Mouse (Mus musculus) CH12.LX (cell line): Measurements from ENCODE around the gene Pacs1.

ENCODE experiments used
- CTCF ChIP-seq, 2 experiments: IDR thresholded peaks in 1 of 2; conservative IDR thresholded peaks in 1 of 2; 2 replicates each; pipeline ENCODE4 v1.5.1; 2011 to 2012; ENCODE audit warnings: low read depth in 2 of 2, low read length in 2 of 2, improper control_type of control experiment in 1 of 2, inconsistent platforms in 1 of 2, mild to moderate bottlenecking in 1 of 2, moderate library complexity in 1 of 2
- ELF1 ChIP-seq: IDR thresholded peaks from 2 replicates; pipeline ENCODE4 v1.6.1; 2014; ENCODE audit warnings: low read depth, mild to moderate bottlenecking, inconsistent platforms, low read length, improper control_type of control experiment
- MYC ChIP-seq: IDR thresholded peaks from 2 replicates; pipeline ENCODE4 v1.6.1; 2011; ENCODE audit warnings: low read depth, mild to moderate bottlenecking, improper control_type of control experiment, low read length
- POLR2A ChIP-seq: IDR thresholded peaks from 2 replicates; pipeline ENCODE4 v1.6.1; 2011; ENCODE audit warnings: low read depth, mild to moderate bottlenecking, improper control_type of control experiment, low read length
- POLR2AphosphoS2 ChIP-seq: IDR thresholded peaks from 2 replicates; pipeline ENCODE4 v1.6.1; 2011; ENCODE audit warnings: low read depth, low read length, improper control_type of control experiment
- ZMIZ1 ChIP-seq: IDR thresholded peaks from 2 replicates; pipeline ENCODE4 v1.6.1; 2012; ENCODE audit warnings: low read depth, mild to moderate bottlenecking, inconsistent platforms, low read length, improper control_type of control experiment

DNA sequence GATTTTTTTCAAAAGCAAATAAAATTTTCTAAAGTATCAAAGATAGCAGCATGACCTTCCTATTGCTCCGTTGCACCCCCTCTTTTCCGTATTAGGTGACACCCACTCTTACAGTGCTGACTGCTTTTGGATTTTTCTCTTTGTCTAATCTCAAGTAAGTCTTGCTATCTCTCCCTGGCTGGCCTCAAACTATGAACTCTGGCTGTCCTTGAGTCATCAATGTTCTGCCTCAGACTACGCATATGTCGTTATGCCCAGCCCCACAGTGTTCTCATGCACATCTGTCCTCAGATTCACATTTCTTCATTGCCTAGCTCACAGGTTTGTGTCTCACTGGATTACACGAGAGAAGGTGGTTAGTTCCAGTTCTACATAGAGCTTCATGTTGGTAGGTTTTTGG lies 3.5 kb downstream of the Pacs1 start:
- TF ChIP-seq ELF1 (no peak), CTCF (conservative IDR thresholded peaks at IDR 0.05 in 1 of 2, IDR thresholded peaks at IDR 0.05 in 1 of 2; ENCODE audit: low read depth in 2 of 2, low read length in 2 of 2) (no peak), ZMIZ1 (no peak), POLR2A (no peak), POLR2AphosphoS2 (no peak), MYC (no peak)
